Mouse (Mus musculus) CH12.LX (cell line): ENCODE results near the gene Olfr1441.

Experiments
- MAX ChIP-seq: IDR thresholded peaks from 2 replicates; pipeline ENCODE4 v1.6.1; 2011; ENCODE audit warnings: low read length, improper control_type of control experiment
- MAZ ChIP-seq: IDR thresholded peaks from 2 replicates; pipeline ENCODE4 v1.6.1; 2012; ENCODE audit warnings: low read depth, mild to moderate bottlenecking, inconsistent platforms, low read length, improper control_type of control experiment, moderate library complexity
- MYC ChIP-seq: IDR thresholded peaks from 2 replicates; pipeline ENCODE4 v1.6.1; 2011; ENCODE audit warnings: low read depth, mild to moderate bottlenecking, improper control_type of control experiment, low read length
- POLR2A ChIP-seq: IDR thresholded peaks from 2 replicates; pipeline ENCODE4 v1.6.1; 2011; ENCODE audit warnings: low read depth, mild to moderate bottlenecking, improper control_type of control experiment, low read length
- SMC3 ChIP-seq: IDR thresholded peaks from 2 replicates; pipeline ENCODE4 v1.6.1; 2011; ENCODE audit warnings: low read depth, low read length, improper control_type of control experiment
- TBP ChIP-seq: conservative IDR thresholded peaks from 2 replicates; pipeline ENCODE4 v1.6.1; 2011; ENCODE audit warnings: low read depth, low read length, improper control_type of control experiment
- ZNF384 ChIP-seq: IDR thresholded peaks from 2 replicates; pipeline ENCODE4 v1.6.1; 2012; ENCODE audit warnings: low read depth, low read length, improper control_type of control experiment, inconsistent platforms

DNA sequence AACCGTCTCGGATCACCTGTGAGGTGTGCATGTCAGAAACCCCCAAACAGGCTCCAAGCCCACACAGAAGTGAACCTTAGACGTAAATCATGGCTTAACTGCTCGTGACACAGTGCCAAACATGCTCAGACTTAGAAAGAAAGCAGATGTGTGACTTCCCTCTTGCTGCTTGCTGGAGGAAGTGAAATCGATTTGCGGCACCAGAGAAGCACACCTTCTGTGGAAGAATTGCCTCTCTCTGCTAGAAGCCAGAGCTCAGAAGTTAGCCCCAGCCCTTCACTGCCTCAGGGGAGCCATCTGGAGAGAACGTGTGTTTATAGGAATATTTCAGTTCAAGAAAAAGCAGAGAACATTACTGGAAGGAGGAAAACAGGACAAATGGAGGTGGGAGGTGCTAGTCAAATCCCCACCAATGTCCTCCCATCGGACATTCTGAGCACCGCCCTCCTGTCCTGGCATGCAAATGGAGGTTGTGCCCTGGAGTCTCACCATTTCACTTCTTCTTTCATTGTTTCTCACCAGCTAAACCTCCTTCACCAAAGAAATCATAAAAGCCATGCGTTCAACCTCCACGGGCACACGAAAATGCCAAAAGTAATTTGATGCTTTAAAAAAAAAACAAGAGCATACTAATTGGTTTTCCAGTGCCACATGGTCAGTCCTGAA lies 40.3 kb downstream of the Olfr1441 start:
- TF ChIP-seq POLR2A (peak; percentile 73), MAZ (peak; percentile 77; the same call in 1 of the 2 replicates), ZNF384 (peak; percentile 81), TBP (peak; percentile 87), MYC (peak; percentile 57), SMC3 (no peak), MAX (peak; percentile 73)
